Mouse (Mus musculus): ENCODE measurements around the gene Jmjd8. TPM values are rescaled to one million over a fixed set of nuclear protein-coding genes. Genes with fewer than 3 reads are reported as not detected.

The Jmjd8 gene
- polyA plus RNA-seq, 1 experiment from 2014 or later = 1.5 TPM

Other genes with a start within 250 kb of the Jmjd8 start
- gene Lmf1, start 249.8 kb upstream of the Jmjd8 start, polyA plus RNA-seq (2014; fragmentation: Illumina TruSeq; extraction: RNeasy Lipid Tissue Mini Kit (QIAGEN cat#74804)) = 0.43 TPM
- not detected for gene Gng13, start 111.7 kb upstream of the Jmjd8 start, polyA plus RNA-seq (2014; fragmentation: Illumina TruSeq; extraction: RNeasy Lipid Tissue Mini Kit (QIAGEN cat#74804))
- not detected for gene Chtf18, start 101.4 kb upstream of the Jmjd8 start, polyA plus RNA-seq (2014; fragmentation: Illumina TruSeq; extraction: RNeasy Lipid Tissue Mini Kit (QIAGEN cat#74804))
- not detected for gene Rpusd1, start 101.2 kb upstream of the Jmjd8 start, polyA plus RNA-seq (2014; fragmentation: Illumina TruSeq; extraction: RNeasy Lipid Tissue Mini Kit (QIAGEN cat#74804))
- not detected for gene Mslnl, start 92.8 kb upstream of the Jmjd8 start, polyA plus RNA-seq (2014; fragmentation: Illumina TruSeq; extraction: RNeasy Lipid Tissue Mini Kit (QIAGEN cat#74804))
- 2.0 TPM for gene Msln, start 74.5 kb upstream of the Jmjd8 start, polyA plus RNA-seq (2014; fragmentation: Illumina TruSeq; extraction: RNeasy Lipid Tissue Mini Kit (QIAGEN cat#74804))
- gene Narfl, start 55.1 kb upstream of the Jmjd8 start, polyA plus RNA-seq (2014; fragmentation: Illumina TruSeq; extraction: RNeasy Lipid Tissue Mini Kit (QIAGEN cat#74804)) = 0.80 TPM
- gene Haghl, start 43.2 kb upstream of the Jmjd8 start, polyA plus RNA-seq (2014; fragmentation: Illumina TruSeq; extraction: RNeasy Lipid Tissue Mini Kit (QIAGEN cat#74804)) = 1.4 TPM
- 0.43 TPM for gene Ccdc78, start 42.3 kb upstream of the Jmjd8 start, polyA plus RNA-seq (2014; fragmentation: Illumina TruSeq; extraction: RNeasy Lipid Tissue Mini Kit (QIAGEN cat#74804))
- not detected for gene Fam173a, start 36.0 kb upstream of the Jmjd8 start, polyA plus RNA-seq (2014; fragmentation: Illumina TruSeq; extraction: RNeasy Lipid Tissue Mini Kit (QIAGEN cat#74804))
- not detected for gene AC134908.4, start 33.2 kb upstream of the Jmjd8 start, polyA plus RNA-seq (2014; fragmentation: Illumina TruSeq; extraction: RNeasy Lipid Tissue Mini Kit (QIAGEN cat#74804))
- gene Metrn, start 31.7 kb upstream of the Jmjd8 start, polyA plus RNA-seq (2014; fragmentation: Illumina TruSeq; extraction: RNeasy Lipid Tissue Mini Kit (QIAGEN cat#74804)) = 0.26 TPM
- 0.94 TPM for gene Fbxl16, start 19.8 kb upstream of the Jmjd8 start, polyA plus RNA-seq (2014; fragmentation: Illumina TruSeq; extraction: RNeasy Lipid Tissue Mini Kit (QIAGEN cat#74804))
- 0.29 TPM for gene Wdr24, start 5.2 kb upstream of the Jmjd8 start, polyA plus RNA-seq (2014; fragmentation: Illumina TruSeq; extraction: RNeasy Lipid Tissue Mini Kit (QIAGEN cat#74804))
- gene Stub1, start 4.5 kb downstream of the Jmjd8 start, polyA plus RNA-seq (2014; fragmentation: Illumina TruSeq; extraction: RNeasy Lipid Tissue Mini Kit (QIAGEN cat#74804)) = 2.7 TPM
- not detected for gene Rhbdl1, start 8.4 kb downstream of the Jmjd8 start, polyA plus RNA-seq (2014; fragmentation: Illumina TruSeq; extraction: RNeasy Lipid Tissue Mini Kit (QIAGEN cat#74804))
- gene Gm20683, start 12.9 kb downstream of the Jmjd8 start, polyA plus RNA-seq (2014; fragmentation: Illumina TruSeq; extraction: RNeasy Lipid Tissue Mini Kit (QIAGEN cat#74804)) = not detected
- 8.3 TPM for gene Rhot2, start 16.0 kb downstream of the Jmjd8 start, polyA plus RNA-seq (2014; fragmentation: Illumina TruSeq; extraction: RNeasy Lipid Tissue Mini Kit (QIAGEN cat#74804))
- gene Wdr90, start 32.6 kb downstream of the Jmjd8 start, polyA plus RNA-seq (2014; fragmentation: Illumina TruSeq; extraction: RNeasy Lipid Tissue Mini Kit (QIAGEN cat#74804)) = 1.0 TPM
- gene Mcrip2, start 39.9 kb downstream of the Jmjd8 start, polyA plus RNA-seq (2014; fragmentation: Illumina TruSeq; extraction: RNeasy Lipid Tissue Mini Kit (QIAGEN cat#74804)) = not detected
- gene Mettl26, start 46.2 kb downstream of the Jmjd8 start, polyA plus RNA-seq (2014; fragmentation: Illumina TruSeq; extraction: RNeasy Lipid Tissue Mini Kit (QIAGEN cat#74804)) = 10.6 TPM
- gene Wfikkn1, start 52.0 kb downstream of the Jmjd8 start, polyA plus RNA-seq (2014; fragmentation: Illumina TruSeq; extraction: RNeasy Lipid Tissue Mini Kit (QIAGEN cat#74804)) = not detected
- 1.1 TPM for gene Rab40c, start 90.9 kb downstream of the Jmjd8 start, polyA plus RNA-seq (2014; fragmentation: Illumina TruSeq; extraction: RNeasy Lipid Tissue Mini Kit (QIAGEN cat#74804))
- gene Pigq, start 116.1 kb downstream of the Jmjd8 start, polyA plus RNA-seq (2014; fragmentation: Illumina TruSeq; extraction: RNeasy Lipid Tissue Mini Kit (QIAGEN cat#74804)) = 27.4 TPM
- 0.29 TPM for gene Nhlrc4, start 116.1 kb downstream of the Jmjd8 start, polyA plus RNA-seq (2014; fragmentation: Illumina TruSeq; extraction: RNeasy Lipid Tissue Mini Kit (QIAGEN cat#74804))
- not detected for gene A930017K11Rik, start 123.7 kb downstream of the Jmjd8 start, polyA plus RNA-seq (2014; fragmentation: Illumina TruSeq; extraction: RNeasy Lipid Tissue Mini Kit (QIAGEN cat#74804))
- gene Capn15, start 156.9 kb downstream of the Jmjd8 start, polyA plus RNA-seq (2014; fragmentation: Illumina TruSeq; extraction: RNeasy Lipid Tissue Mini Kit (QIAGEN cat#74804)) = 0.51 TPM
- gene Rab11fip3, start 240.7 kb downstream of the Jmjd8 start, polyA plus RNA-seq (2014; fragmentation: Illumina TruSeq; extraction: RNeasy Lipid Tissue Mini Kit (QIAGEN cat#74804)) = 2.5 TPM